12 mouse cellular contexts compared by ENCODE assay signal in genomic region chr13:28551555-28551954, GRCm38 (mm10).
A peak's percentile ranks its signal among the peaks of the same experiment; 100 is the strongest.
DNase-seq lines count a peak whose midpoint lies in the region; ATAC-seq lines count a peak whose summit lies in the region.
"Had no signal": no experiment of that assay in that cellular context is flagged by ENCODE, and none has a peak within 500 bp of the region (broad histone marks: within the 10 kb centered on the region; RNA-seq: fewer than 3 reads in every experiment).

No protein-coding gene starts in this region.

- ATAC-seq in heart, embryonic 11.5 days (replicated peaks; ENCODE audit: insufficient number of reproducible peaks, low FRiP score, low TSS enrichment), result no peak
- no peak for ATAC-seq in midbrain, embryonic 15.5 days (replicated peaks)
- ATAC-seq: forebrain, postnatal 0 days had no signal

- no peak overlapping the region for H3K9ac ChIP-seq in heart, embryonic 11.5 days (ENCODE audit: low read depth, low read length)
- no peak overlapping the region for H3K9ac ChIP-seq in midbrain, embryonic 15.5 days
- H3K9ac ChIP-seq: forebrain, postnatal 0 days had no signal

- no peaks in the 10 kb centered on the region for H3K36me3 ChIP-seq in heart, embryonic 11.5 days (ENCODE audit: control insufficient read depth, insufficient read depth, low read length)
- no peaks in the 10 kb centered on the region for H3K36me3 ChIP-seq in limb, embryonic 10.5 days
- no peaks in the 10 kb centered on the region for H3K36me3 ChIP-seq in midbrain, embryonic 15.5 days (replicated peaks)

- 67% methylated on average over 6 of the region's 6 CpGs for WGBS in heart, embryonic 11.5 days (ENCODE audit: insufficient replicate concordance)
- WGBS in limb, embryonic 10.5 days, result 68% methylated on average over 6 of the region's 6 CpGs
- WGBS in midbrain, embryonic 15.5 days, result 83% methylated on average over 6 of the region's 6 CpGs

- DNase-seq in heart, postnatal 4 days, result peak; percentile 23
- DNase-seq in CD8-positive naive resting alpha-beta T cell, adult 2 months (ENCODE audit: low read depth in 2 of 2, low spot score in 2 of 2), result peak; percentile 57 to 62
- DNase-seq in limb, embryonic 10.5 days (ENCODE audit: low spot score), result no peak
- DNase-seq in thymus, adult 18-20 months, result peak; percentile 69 to 86
- no peak for DNase-seq in layer of hippocampus, adult 11-12 months (ENCODE audit: low spot score)
- no peak for DNase-seq in right cerebral cortex, postnatal 14 days
- DNase-seq: embryo, embryonic 11 days; forebrain, postnatal 0 days had no signal

- no peak overlapping the region for H3K4me3 ChIP-seq in heart, embryonic 11.5 days (ENCODE audit: low read depth, low read length)
- no peak overlapping the region for H3K4me3 ChIP-seq in limb, embryonic 10.5 days
- H3K4me3 ChIP-seq in midbrain, embryonic 15.5 days, result no peak overlapping the region
- H3K4me3 ChIP-seq: megakaryocyte, embryonic 14.5 days had no signal

- no peak overlapping the region for H3K4me2 ChIP-seq in heart, embryonic 11.5 days
- no peak overlapping the region for H3K4me2 ChIP-seq in midbrain, embryonic 15.5 days

- H3K9me3 ChIP-seq in heart, embryonic 11.5 days (replicated peaks; ENCODE audit: control insufficient read depth, low read length), result no peaks in the 10 kb centered on the region
- H3K9me3 ChIP-seq in limb, embryonic 10.5 days (replicated peaks), result no peaks in the 10 kb centered on the region
- no peaks in the 10 kb centered on the region for H3K9me3 ChIP-seq in midbrain, embryonic 15.5 days
- H3K9me3 ChIP-seq: megakaryocyte, embryonic 14.5 days had no signal

- H3K27me3 ChIP-seq in heart, embryonic 11.5 days (ENCODE audit: control insufficient read depth, insufficient read depth, low read length), result no peaks in the 10 kb centered on the region
- no peaks in the 10 kb centered on the region for H3K27me3 ChIP-seq in limb, embryonic 10.5 days (ENCODE audit: low read depth, poor library complexity, severe bottlenecking)
- H3K27me3 ChIP-seq in midbrain, embryonic 15.5 days (replicated peaks), result no peaks in the 10 kb centered on the region
- H3K27me3 ChIP-seq: megakaryocyte, embryonic 14.5 days had no signal

- no peaks in the 10 kb centered on the region for H3K4me1 ChIP-seq in heart, embryonic 11.5 days (ENCODE audit: control insufficient read depth, insufficient read depth, low read length)
- peaks cover 44% of the 10 kb centered on the region for H3K4me1 ChIP-seq in limb, embryonic 10.5 days
- peaks cover 24% of the 10 kb centered on the region for H3K4me1 ChIP-seq in midbrain, embryonic 15.5 days

- H3K27ac ChIP-seq in heart, embryonic 11.5 days (ENCODE audit: low read depth, low read length), result no peak overlapping the region
- 0 out of 2 replicates have a peak overlapping the region, but pooled peaks have one; percentile 21 for H3K27ac ChIP-seq in limb, embryonic 10.5 days
- H3K27ac ChIP-seq in midbrain, embryonic 15.5 days, result no peak overlapping the region
- H3K27ac ChIP-seq: kidney, postnatal 0 days had no signal

Comparison
In these comparisons a context has a peak if more than half of its experiments do, and no peak if none do; other contexts are left out.
1. DNase-seq: peak in heart, postnatal 4 days (single experiment), CD8-positive naive resting alpha-beta T cell, adult 2 months (2 of 2) and thymus, adult 18-20 months (2 of 2); none in limb, embryonic 10.5 days (single experiment), layer of hippocampus, adult 11-12 months (single experiment) and right cerebral cortex, postnatal 14 days (single experiment).